Comparison of ENCODE assay signal across 7 mouse cellular contexts in genomic region chr10:76725682-76726285, GRCm38 (mm10). TPM values are rescaled to one million over a fixed set of nuclear protein-coding genes. Genes with fewer than 3 reads are reported as not detected.
DNase-seq lines count a peak whose midpoint lies in the region; ATAC-seq and TF ChIP-seq lines count a peak whose summit lies in the region.

Col6a1 (minus strand) TSS chr10:76726168.

- 0 out of 2 replicates have a peak within 1 kb of the TSS, but pooled peaks have one; percentile 13 for H3K27ac ChIP-seq in hindbrain, embryonic 12.5 days
- peak within 1 kb of the TSS; percentile 65 for H3K27ac ChIP-seq in limb, embryonic 12.5 days
- H3K27ac ChIP-seq in midbrain, embryonic 16.5 days (ENCODE audit: low read length): no peak within 1 kb of the TSS

- H3K9me3 ChIP-seq in hindbrain, embryonic 12.5 days (replicated peaks): no peaks in the 10 kb centered on the region
- no peaks in the 10 kb centered on the region for H3K9me3 ChIP-seq in limb, embryonic 12.5 days
- no peaks in the 10 kb centered on the region for H3K9me3 ChIP-seq in midbrain, embryonic 16.5 days (replicated peaks; ENCODE audit: control insufficient read depth, low read length, poor library complexity, severe bottlenecking)

- H3K79me3 ChIP-seq in C2C12 (ENCODE audit: low read depth): no peaks in the 10 kb centered on the region

- H3K36me3 ChIP-seq in C2C12 (ENCODE audit: control insufficient read depth, insufficient read depth): no peaks in the 10 kb centered on the region
- no peaks in the 10 kb centered on the region for H3K36me3 ChIP-seq in hindbrain, embryonic 12.5 days
- peaks cover 27% of the 10 kb centered on the region for H3K36me3 ChIP-seq in limb, embryonic 12.5 days
- H3K36me3 ChIP-seq in midbrain, embryonic 16.5 days (ENCODE audit: control insufficient read depth, insufficient read depth, low read length): no peaks in the 10 kb centered on the region

- H3K4me1 ChIP-seq in hindbrain, embryonic 12.5 days: 0 out of 2 replicates have a peak, but pooled peaks cover 4% of the 10 kb centered on the region
- H3K4me1 ChIP-seq in limb, embryonic 12.5 days (replicated peaks): peaks cover 38% of the 10 kb centered on the region
- no peaks in the 10 kb centered on the region; the same call in 1 of the 2 replicates for H3K4me1 ChIP-seq in midbrain, embryonic 16.5 days (ENCODE audit: control insufficient read depth, insufficient read depth, low read length)

- no peak for TF ChIP-seq CTCF in C2C12 (IDR thresholded peaks at IDR 0.05; ENCODE audit: control insufficient read depth, insufficient read depth, insufficient read length)

- peak within 1 kb of the TSS; percentile 1 for H3ac ChIP-seq in C2C12 (ENCODE audit: control insufficient read depth, insufficient read length, low read depth)

- 0 out of 2 replicates have a peak within 1 kb of the TSS, but pooled peaks have one; percentile 28 for H3K9ac ChIP-seq in hindbrain, embryonic 12.5 days
- peak within 1 kb of the TSS; percentile 67 for H3K9ac ChIP-seq in limb, embryonic 12.5 days (replicated peaks)
- peak within 1 kb of the TSS; percentile 26; the same call in 1 of the 2 replicates for H3K9ac ChIP-seq in midbrain, embryonic 16.5 days (ENCODE audit: low read depth, low read length)

- DNase-seq in adipocyte (ENCODE audit: low spot score): peak; percentile 83
- DNase-seq in forelimb bud, embryonic 11.5 days (ENCODE audit: low read depth, low spot score): peak; percentile 53
- no peak for DNase-seq in cerebellum, adult 9-10 months

- ATAC-seq in hindbrain, embryonic 12.5 days (ENCODE audit: low FRiP score): no peak
- peak; percentile 57 for ATAC-seq in limb, embryonic 12.5 days (ENCODE audit: insufficient number of reproducible peaks, insufficient read depth, low FRiP score, low TSS enrichment, low read depth)
- no peak for ATAC-seq in midbrain, embryonic 16.5 days

- no peaks in the 10 kb centered on the region for H3K27me3 ChIP-seq in C2C12 (ENCODE audit: control insufficient read depth, insufficient read depth, insufficient read length)
- H3K27me3 ChIP-seq in hindbrain, embryonic 12.5 days: 0 out of 2 replicates have a peak, but pooled peaks cover 5% of the 10 kb centered on the region
- no peaks in the 10 kb centered on the region for H3K27me3 ChIP-seq in limb, embryonic 12.5 days
- H3K27me3 ChIP-seq in midbrain, embryonic 16.5 days (ENCODE audit: control insufficient read depth, insufficient read depth, low read depth, low read length): no peaks in the 10 kb centered on the region

- H3K4me3 ChIP-seq in C2C12 (ENCODE audit: insufficient read depth, poor library complexity, severe bottlenecking): no peak within 1 kb of the TSS
- H3K4me3 ChIP-seq in hindbrain, embryonic 12.5 days: peak within 1 kb of the TSS; percentile 5; the same call in 1 of the 2 replicates
- H3K4me3 ChIP-seq in limb, embryonic 12.5 days (replicated peaks): peak within 1 kb of the TSS; percentile 41
- no peak within 1 kb of the TSS for H3K4me3 ChIP-seq in midbrain, embryonic 16.5 days (ENCODE audit: low read depth, low read length)

- H3K4me2 ChIP-seq in hindbrain, embryonic 12.5 days (replicated peaks): peak within 1 kb of the TSS; percentile 34
- peak within 1 kb of the TSS; percentile 59 for H3K4me2 ChIP-seq in limb, embryonic 12.5 days
- no peak within 1 kb of the TSS for H3K4me2 ChIP-seq in midbrain, embryonic 16.5 days (ENCODE audit: low read length)

- WGBS in hindbrain, embryonic 12.5 days: 22% methylated on average over 9 of the region's 9 CpGs
- WGBS in limb, embryonic 12.5 days: 18% methylated on average over 9 of the region's 9 CpGs
- 29% methylated on average over 9 of the region's 9 CpGs for WGBS in midbrain, embryonic 16.5 days

- no peaks in the 10 kb centered on the region for H3K79me2 ChIP-seq in C2C12 (ENCODE audit: control insufficient read depth, insufficient read depth)

TF ChIP-seq in C2C12, 6 proteins besides CTCF, POLR2A, EP300 and RAD21:
- TF ChIP-seq CEBPB (IDR thresholded peaks at IDR 0.05; ENCODE audit: low read depth) (no peak), MAX (IDR thresholded peaks at IDR 0.05) (no peak), MYOD1 (IDR thresholded peaks at IDR 0.05; ENCODE audit: control insufficient read depth, insufficient read length, low read depth) (no peak), MYOG (IDR thresholded peaks at IDR 0.05; ENCODE audit: control insufficient read depth, extremely low read depth, insufficient read length) (no peak), FOSL1 (IDR thresholded peaks at IDR 0.05; ENCODE audit: insufficient read depth, low read length, poor library complexity, severe bottlenecking) (no peak), USF1 (IDR thresholded peaks at IDR 0.05; ENCODE audit: low read depth) (no peak)

RNA-seq across cellular contexts. Expression of gene Col6a1, which starts in this region (rescaled TPM):
- 3.8 TPM for polyA plus RNA-seq in C2C12 (2012; fragmentation: generic; extraction: Trizol)
- 43.6 and 62.6 TPM in 2 replicates for polyA plus RNA-seq in hindbrain, embryonic 12.5 days (2016; fragmentation: Nextera tagmentation; extraction: Ambion mirVana)
- polyA plus RNA-seq in limb, embryonic 12.5 days (2016; fragmentation: Nextera tagmentation; extraction: Ambion mirVana): 40.1 and 49.2 TPM in 2 replicates
- 14.0 and 17.0 TPM in 2 replicates for polyA plus RNA-seq in midbrain, embryonic 16.5 days (2015; fragmentation: Nextera tagmentation; extraction: Ambion mirVana)

Comparison
In these comparisons a context has a peak if more than half of its experiments do, and no peak if none do; other contexts are left out.
1. H3K4me3 ChIP-seq: peak in hindbrain, embryonic 12.5 days (single experiment) and limb, embryonic 12.5 days (single experiment); none in C2C12 (single experiment) and midbrain, embryonic 16.5 days (single experiment).
2. Peak in every context shown above with its lines, with median percentiles within 50 percentile points of each other: H3K9ac ChIP-seq.